Mouse (Mus musculus): Measurements from ENCODE around the gene Ptpn3. TPM values are rescaled to one million over a fixed set of nuclear protein-coding genes. Genes with fewer than 3 reads are reported as not detected.

The Ptpn3 gene
- polyA plus RNA-seq, 1 experiment from 2014 or later = 1.8 TPM

DNA sequence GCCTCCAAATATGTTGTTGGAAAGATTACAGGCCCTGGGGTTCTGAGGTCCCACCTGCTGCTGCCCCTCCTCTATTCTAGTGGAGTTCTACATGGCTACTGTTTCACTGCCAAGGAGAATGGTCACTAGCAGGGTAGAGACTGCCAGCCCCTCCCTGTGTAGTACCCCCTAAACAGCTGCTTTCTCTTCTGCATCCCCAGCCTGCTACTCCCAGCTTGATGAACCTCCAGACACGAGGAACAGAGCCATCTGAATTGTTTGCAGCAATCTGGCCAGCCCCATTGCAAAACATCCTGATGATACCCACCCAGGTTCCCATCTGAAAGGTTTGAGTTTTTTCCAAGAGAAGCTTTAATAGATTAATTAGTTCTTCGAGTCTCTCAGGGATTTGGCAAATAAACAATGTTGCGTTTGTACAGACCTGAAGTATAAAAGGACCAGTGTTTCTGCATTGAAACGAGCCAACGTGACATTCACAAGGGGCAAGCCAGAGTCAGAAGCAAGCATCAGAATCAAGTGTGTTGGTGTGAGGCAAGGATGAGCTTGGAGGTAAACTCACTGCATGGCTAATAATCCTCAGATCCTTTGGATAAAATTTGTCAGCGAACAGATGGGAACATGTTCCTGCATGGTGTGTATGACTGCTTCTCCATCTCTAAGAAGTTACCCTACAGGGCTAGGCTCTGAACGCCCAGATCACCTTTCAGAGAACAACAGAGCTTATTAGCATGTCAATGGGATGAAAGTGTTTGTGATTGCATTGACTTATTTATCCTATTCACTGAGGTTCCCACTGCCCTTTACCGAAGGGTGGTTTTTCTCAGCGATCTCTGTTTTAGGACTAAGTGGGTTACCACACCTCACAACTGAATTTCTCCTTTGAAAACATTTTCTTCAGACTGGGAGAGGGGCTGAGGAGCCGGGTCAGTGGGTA lies 138.6 kb downstream of the Ptpn3 start:
- no peak overlapping the region for H3K4me3 ChIP-seq
- H3K27ac ChIP-seq (replicated peaks) = no peak overlapping the region
- no peak overlapping the region for H3K9ac ChIP-seq
- no peak overlapping the region for H3K4me2 ChIP-seq
- H3K4me1 ChIP-seq = peaks cover 5% of the 10 kb centered on the region
- no peaks in the 10 kb centered on the region for H3K36me3 ChIP-seq
- H3K9me3 ChIP-seq = no peaks in the 10 kb centered on the region
- ATAC-seq (ENCODE audit: extremely low read depth, insufficient number of reproducible peaks, low FRiP score, low TSS enrichment) = no peak
- no peaks in the 10 kb centered on the region; the same call in 1 of the 2 replicates for H3K27me3 ChIP-seq (replicated peaks)
- WGBS = 49% methylated on average over 10 of the region's 10 CpGs

DNA sequence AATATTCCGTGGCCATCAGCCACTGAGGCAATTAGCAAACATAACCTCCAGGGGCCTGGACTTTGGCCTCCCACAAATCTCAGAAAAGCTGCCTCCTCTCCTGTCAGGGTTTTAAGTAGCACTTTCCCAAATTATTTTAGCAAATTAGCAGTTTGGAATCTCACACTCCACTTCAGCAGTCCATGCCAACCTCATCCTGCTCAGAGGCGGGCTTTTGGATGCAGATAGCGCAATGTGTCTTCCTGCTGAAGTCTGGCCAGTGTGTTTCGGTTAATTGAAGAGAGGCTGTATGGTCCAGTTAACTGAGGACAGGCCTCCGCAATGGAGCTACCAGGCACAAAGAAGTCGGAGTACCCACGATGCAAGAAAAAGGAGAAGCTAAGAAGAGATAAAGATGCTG lies 141.1 kb downstream of the Ptpn3 start:
- no peaks in the 10 kb centered on the region for H3K4me1 ChIP-seq
- no peak overlapping the region for H3K27ac ChIP-seq (replicated peaks)
- no peak overlapping the region for H3K4me3 ChIP-seq
- WGBS = 79% methylated on average over 7 of the region's 7 CpGs
- H3K9me3 ChIP-seq = no peaks in the 10 kb centered on the region
- H3K4me2 ChIP-seq = no peak overlapping the region
- no peaks in the 10 kb centered on the region; the same call in 1 of the 2 replicates for H3K27me3 ChIP-seq (replicated peaks)
- no peaks in the 10 kb centered on the region for H3K36me3 ChIP-seq
- no peak overlapping the region for H3K9ac ChIP-seq
- no peak for ATAC-seq (ENCODE audit: extremely low read depth, insufficient number of reproducible peaks, low FRiP score, low TSS enrichment)

DNA sequence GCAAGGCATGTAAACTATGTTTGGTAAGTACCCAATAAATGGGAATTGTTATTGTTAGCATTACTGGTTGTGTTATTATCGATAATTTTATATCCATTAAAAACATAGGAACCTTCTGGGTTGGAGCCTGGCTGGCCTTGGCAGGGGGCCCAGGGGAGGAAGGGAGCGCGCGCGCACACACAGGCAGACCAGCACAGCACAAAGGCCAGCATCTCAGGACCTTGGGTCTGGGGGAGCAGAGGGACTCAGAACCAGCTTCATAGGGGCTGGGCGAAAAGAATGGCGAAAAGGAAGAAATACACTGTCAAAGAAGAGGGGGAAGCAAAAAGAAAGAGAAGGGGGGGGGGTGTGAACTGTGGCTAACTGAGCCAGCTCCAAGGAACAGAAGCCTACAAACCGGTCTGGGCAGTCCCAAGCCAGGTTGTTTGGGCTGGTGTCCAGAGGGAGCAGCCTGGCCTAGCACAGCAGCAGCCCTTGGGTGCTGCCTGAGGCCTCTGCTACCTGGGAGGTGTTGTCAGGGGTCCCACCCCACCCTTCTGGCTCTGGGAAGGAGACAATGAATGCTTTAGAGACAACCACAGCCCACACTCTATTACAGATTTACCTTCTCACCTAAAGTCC lies 145.0 kb downstream of the Ptpn3 start:
- Histone ChIP-seq H3K4me3 (no peak overlapping the region), H3K9me3 (no peaks in the 10 kb centered on the region), H3K9ac (no peak overlapping the region), H3K36me3 (no peaks in the 10 kb centered on the region), H3K27ac (replicated peaks) (no peak overlapping the region), H3K4me2 (no peak overlapping the region), H3K27me3 (replicated peaks) (no peaks in the 10 kb centered on the region), H3K4me1 (peaks cover 13% of the 10 kb centered on the region)
- no peak for ATAC-seq (ENCODE audit: extremely low read depth, insufficient number of reproducible peaks, low FRiP score, low TSS enrichment)
- WGBS = 80% methylated on average over 8 of the region's 8 CpGs

DNA sequence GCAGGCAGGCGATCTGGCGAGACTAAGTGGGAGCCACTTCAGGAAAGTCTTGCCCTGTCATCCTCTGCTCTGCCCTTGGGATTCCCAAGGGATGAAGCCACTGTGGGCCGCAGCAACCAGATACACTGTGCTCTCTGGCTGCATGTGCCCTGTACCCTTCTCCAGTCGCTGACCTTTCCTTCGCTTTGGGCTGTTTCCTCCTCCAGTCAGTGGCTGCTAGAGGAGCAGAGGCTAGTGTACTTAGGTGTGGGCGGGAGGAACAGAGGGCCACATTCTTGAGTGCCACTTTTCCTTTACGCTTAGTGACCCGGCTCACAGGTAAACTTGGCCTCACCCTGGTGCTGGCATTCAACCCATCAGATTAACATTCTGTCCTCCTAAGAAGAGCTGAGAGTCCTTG lies 147.8 kb downstream of the Ptpn3 start:
- peak overlapping the region; percentile 33; the same call in 1 of the 2 replicates for H3K27ac ChIP-seq (replicated peaks)
- H3K4me3 ChIP-seq = peak overlapping the region; percentile 26
- no peaks in the 10 kb centered on the region for H3K36me3 ChIP-seq
- WGBS = 38% methylated on average over 8 of the region's 8 CpGs
- peak overlapping the region; percentile 70 for H3K9ac ChIP-seq
- peaks cover 13% of the 10 kb centered on the region for H3K4me1 ChIP-seq
- ATAC-seq (ENCODE audit: extremely low read depth, insufficient number of reproducible peaks, low FRiP score, low TSS enrichment) = no peak
- H3K9me3 ChIP-seq = no peaks in the 10 kb centered on the region
- peak overlapping the region; percentile 62 for H3K4me2 ChIP-seq
- no peaks in the 10 kb centered on the region for H3K27me3 ChIP-seq (replicated peaks)

DNA sequence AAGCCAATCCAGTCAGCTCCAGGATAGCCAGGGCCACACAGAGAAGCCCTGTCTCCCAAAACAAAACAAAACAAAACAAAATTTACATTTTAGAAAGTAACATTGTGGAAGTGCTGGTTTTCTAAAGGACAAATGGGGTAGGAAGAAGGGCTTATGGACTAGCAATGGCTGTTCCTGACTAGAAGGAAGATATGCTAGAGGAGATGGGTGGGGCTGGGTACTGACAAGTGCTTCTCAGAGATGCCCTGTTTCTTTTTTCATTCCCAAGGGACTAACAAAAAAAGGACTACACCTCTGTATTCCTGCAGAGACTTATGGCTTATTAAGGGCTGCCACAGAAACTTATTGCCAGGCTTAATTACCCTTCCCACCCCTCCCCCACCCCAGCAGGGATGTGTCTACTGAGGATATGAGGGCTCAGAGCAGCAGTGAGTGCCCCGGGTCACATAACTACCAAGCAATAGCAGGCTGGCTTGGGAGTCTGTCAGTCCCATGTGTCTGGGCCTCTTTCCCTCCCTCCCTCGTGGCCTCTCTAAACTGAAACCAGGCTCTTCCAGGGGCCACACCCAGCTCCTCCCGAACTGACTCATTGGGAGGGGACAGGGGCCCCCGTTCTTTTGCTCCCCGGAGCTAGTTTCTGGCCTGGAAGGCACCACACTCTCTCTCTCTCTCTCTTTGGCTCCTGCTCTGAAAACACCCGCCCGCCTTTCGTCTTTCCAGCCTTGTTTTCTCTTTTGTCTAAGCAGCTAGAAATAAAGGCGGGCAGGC lies 148.4 kb downstream of the Ptpn3 start:
- H3K4me2 ChIP-seq = peak overlapping the region; percentile 62
- no peaks in the 10 kb centered on the region for H3K9me3 ChIP-seq
- 14% methylated on average over 9 of the region's 9 CpGs for WGBS
- peak overlapping the region; percentile 70 for H3K9ac ChIP-seq
- peak overlapping the region; percentile 33; the same call in 1 of the 2 replicates for H3K27ac ChIP-seq (replicated peaks)
- H3K27me3 ChIP-seq (replicated peaks) = no peaks in the 10 kb centered on the region
- H3K36me3 ChIP-seq = no peaks in the 10 kb centered on the region
- H3K4me1 ChIP-seq = peaks cover 13% of the 10 kb centered on the region
- peak overlapping the region; percentile 26 for H3K4me3 ChIP-seq
- 0 out of 2 replicates have a peak, but pooled peaks have one; percentile 22 for ATAC-seq (ENCODE audit: extremely low read depth, insufficient number of reproducible peaks, low FRiP score, low TSS enrichment)

DNA sequence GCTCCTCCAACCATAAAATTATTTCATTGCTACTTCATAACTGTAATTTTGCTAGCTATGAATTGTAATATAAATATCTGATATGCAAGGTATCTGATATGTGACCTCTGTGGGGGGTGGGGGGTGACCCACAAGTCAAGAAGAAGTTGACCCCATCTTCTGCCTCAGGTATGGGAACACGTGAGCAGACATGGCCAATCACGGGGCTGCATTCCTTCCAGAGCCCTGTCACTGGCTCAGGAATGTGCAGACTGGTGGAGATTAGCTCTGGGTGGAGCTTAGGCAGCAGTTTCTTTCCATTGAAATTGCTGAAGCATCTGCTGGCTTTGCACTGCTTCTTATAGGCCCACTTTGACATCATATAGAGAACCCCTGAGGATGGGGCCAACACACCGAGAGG lies 153.5 kb downstream of the Ptpn3 start:
- H3K4me1 ChIP-seq = peaks cover 1% of the 10 kb centered on the region
- H3K27me3 ChIP-seq (replicated peaks) = peaks cover 30% of the 10 kb centered on the region
- no peak overlapping the region for H3K27ac ChIP-seq (replicated peaks)
- H3K9ac ChIP-seq = no peak overlapping the region
- no peaks in the 10 kb centered on the region for H3K36me3 ChIP-seq
- no peak overlapping the region for H3K4me2 ChIP-seq
- H3K4me3 ChIP-seq = no peak overlapping the region
- 38% methylated on average over 3 of the region's 3 CpGs for WGBS
- no peaks in the 10 kb centered on the region for H3K9me3 ChIP-seq
- ATAC-seq (ENCODE audit: extremely low read depth, insufficient number of reproducible peaks, low FRiP score, low TSS enrichment) = no peak

DNA sequence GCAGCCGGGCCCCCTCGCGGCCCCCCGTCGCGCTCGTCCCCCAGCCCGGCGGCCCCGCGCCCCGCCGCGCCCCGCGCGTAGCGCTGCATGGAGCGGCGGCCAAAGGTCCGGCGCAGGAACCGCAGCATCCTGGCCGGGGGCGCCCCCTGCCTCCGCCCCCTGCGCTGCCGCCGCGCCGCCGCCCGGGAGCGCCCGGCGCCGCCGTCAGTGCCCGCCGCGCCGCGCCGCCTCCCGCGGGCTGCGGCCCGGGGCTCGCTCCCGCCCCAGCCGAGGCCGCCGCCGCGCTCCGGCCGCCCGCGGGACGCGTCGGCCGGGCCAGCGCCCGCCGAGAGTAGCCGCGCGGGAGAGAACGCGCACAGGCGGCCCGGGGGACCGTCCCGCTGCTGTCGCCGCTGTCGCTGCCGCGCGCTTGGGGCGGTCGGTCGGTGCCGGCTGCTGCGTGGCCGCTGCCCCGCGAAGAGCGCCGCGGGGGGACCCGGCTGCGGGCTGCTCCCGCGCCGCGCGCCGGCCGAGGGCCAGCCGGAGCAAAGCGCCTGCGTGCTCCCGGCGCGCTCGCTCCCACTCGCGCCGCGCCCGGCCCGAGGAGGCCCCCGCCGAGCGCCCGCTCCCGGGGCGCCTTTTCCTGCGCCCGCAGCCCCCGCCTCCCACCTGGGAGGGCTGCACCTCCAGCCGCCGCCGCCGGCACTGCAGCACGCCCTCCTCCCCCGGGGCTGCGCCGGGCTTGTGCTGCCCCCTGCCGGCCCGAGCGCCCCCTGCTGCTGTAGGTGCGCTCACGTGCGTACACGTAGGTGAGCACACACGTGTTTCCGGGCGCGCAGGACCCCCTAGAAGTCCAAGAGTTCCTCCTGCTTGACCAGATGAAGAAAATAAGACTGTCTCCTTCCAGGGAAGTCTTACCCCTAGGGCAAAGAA lies 158.4 kb downstream of the Ptpn3 start, which contains the start of gene Epb41l4b:
Epb41l4b (minus strand) TSS at position 412 of the 912 bp plus-strand sequence.
- Histone ChIP-seq H3K27ac (replicated peaks) (no peak within 1 kb of the TSS), H3K4me3 (peak within 1 kb of the TSS; percentile 76), H3K9me3 (no peaks in the 10 kb centered on the region), H3K9ac (peak within 1 kb of the TSS; percentile 85), H3K27me3 (replicated peaks) (peaks cover 76% of the 10 kb centered on the region), H3K4me2 (peak within 1 kb of the TSS; percentile 97), H3K4me1 (peaks cover 16% of the 10 kb centered on the region), H3K36me3 (no peaks in the 10 kb centered on the region)
- under 1% methylated on average over 94 of the region's 142 CpGs for WGBS
- peak; percentile 75 for ATAC-seq (ENCODE audit: extremely low read depth, insufficient number of reproducible peaks, low FRiP score, low TSS enrichment)

DNA sequence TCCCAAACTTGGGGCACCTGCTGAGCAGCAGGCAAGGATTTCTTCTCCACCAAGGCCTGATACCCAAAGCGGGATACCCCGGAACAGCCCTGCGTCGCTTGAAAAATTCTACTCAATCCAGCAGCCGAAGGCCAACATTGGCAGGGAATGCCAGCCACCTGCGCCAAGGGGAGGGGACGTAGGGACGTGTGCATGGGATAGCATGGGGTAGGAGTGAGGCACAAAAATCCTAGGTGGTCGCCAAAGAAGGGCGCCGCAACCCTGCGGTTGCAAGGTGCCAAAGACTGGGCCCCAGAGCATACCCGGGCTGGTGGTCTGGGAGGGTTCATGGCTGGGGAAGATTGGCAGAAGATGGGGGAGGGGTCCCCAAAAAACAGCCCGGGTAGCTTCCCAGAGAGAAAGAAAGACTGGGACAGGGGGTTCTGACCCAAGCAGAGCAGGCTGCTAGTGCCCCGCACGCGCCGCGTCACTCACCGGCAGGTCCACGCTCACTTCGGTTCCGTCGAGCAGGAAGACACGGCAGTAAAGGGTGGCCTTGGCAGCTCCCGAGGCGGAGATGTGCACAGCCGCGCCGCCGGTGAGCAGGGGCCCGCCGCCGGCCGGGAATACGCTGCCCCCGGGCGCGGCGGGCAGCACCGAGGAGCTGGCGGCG lies 159.1 kb downstream of the Ptpn3 start:
- 2% methylated on average over 43 of the region's 43 CpGs for WGBS
- no peak overlapping the region for H3K27ac ChIP-seq (replicated peaks)
- peaks cover 83% of the 10 kb centered on the region for H3K27me3 ChIP-seq (replicated peaks)

DNA sequence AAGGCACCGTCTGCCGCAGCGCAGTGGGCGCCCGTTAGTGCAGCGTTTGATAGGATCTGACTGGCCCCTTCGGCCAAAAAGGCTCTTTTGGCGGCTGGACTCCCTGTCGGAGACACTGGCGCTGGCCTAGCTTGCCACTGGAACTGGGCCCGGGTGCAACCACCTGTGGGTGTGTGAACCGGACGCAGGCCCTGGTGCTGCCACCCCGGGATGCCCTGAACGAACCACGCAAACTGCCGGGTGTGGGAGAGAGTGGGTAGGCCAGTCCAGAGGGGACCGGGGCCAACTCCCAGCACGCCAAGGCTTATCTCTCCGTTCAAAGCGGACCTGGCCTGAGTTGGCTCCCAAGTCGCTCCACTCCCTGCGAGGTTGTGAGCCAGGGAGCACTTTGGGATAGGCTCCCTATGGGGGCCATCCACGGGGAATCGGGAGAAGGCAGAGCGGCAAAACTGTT lies 159.7 kb downstream of the Ptpn3 start:
- Histone ChIP-seq H3K36me3 (no peaks in the 10 kb centered on the region), H3K27me3 (replicated peaks) (peaks cover 87% of the 10 kb centered on the region), H3K9ac (peak overlapping the region; percentile 85), H3K9me3 (no peaks in the 10 kb centered on the region), H3K4me3 (peak overlapping the region; percentile 76), H3K4me1 (peaks cover 16% of the 10 kb centered on the region), H3K27ac (replicated peaks) (no peak overlapping the region), H3K4me2 (peak overlapping the region; percentile 97)
- 8% methylated on average over 26 of the region's 26 CpGs for WGBS
- ATAC-seq (ENCODE audit: extremely low read depth, insufficient number of reproducible peaks, low FRiP score, low TSS enrichment) = no peak

More for the DNA sequence above, 159.1 kb downstream of the Ptpn3 start:
- Histone ChIP-seq H3K4me1 (peaks cover 16% of the 10 kb centered on the region), H3K9me3 (no peaks in the 10 kb centered on the region), H3K36me3 (no peaks in the 10 kb centered on the region), H3K9ac (peak overlapping the region; percentile 85), H3K4me3 (peak overlapping the region; percentile 76), H3K4me2 (peak overlapping the region; percentile 97)
- peak; percentile 28; the same call in 1 of the 2 replicates for ATAC-seq (ENCODE audit: extremely low read depth, insufficient number of reproducible peaks, low FRiP score, low TSS enrichment)

Measured in heart, embryonic 13.5 days (tissue).